Mouse (Mus musculus) ES-E14 (cell line): ENCODE measurements around the gene Kcng4. TPM values are rescaled to one million over a fixed set of nuclear protein-coding genes. Genes with fewer than 3 reads are reported as not detected.

ENCODE experiments used
- DNase-seq: peaks from one replicate; pipeline ENCODE4 v3.0.0-alpha.2; 2013; ENCODE audit warnings: low read depth, low spot score
- H3K27ac ChIP-seq: 2 replicates; pipeline ENCODE4 v1.5.1; 2012; ENCODE audit warnings: low read depth, mild to moderate bottlenecking, low read length, moderate library complexity, mixed read lengths; ENCODE audit not compliant: poor library complexity, insufficient read depth, severe bottlenecking
- H3K36me3 ChIP-seq: 2 replicates; pipeline ENCODE4 v1.6.1; 2012; ENCODE audit warnings: mild to moderate bottlenecking, low read length, moderate library complexity, mixed read lengths; ENCODE audit not compliant: control insufficient read depth, poor library complexity, insufficient read depth, severe bottlenecking
- H3K4me1 ChIP-seq, 2 experiments: fragments of 150-350 bp in 1 of 2; sonication (generic) in 1 of 2; 2 replicates each; pipeline ENCODE4 v1.6.1; 2012; ENCODE audit warnings: low read length in 2 of 2, mild to moderate bottlenecking in 1 of 2, mixed read lengths in 1 of 2; ENCODE audit not compliant: control insufficient read depth in 2 of 2, insufficient read depth in 2 of 2, poor library complexity in 1 of 2
- H3K4me3 ChIP-seq, 2 experiments: fragments of 150-350 bp in 1 of 2; sonication (generic) in 1 of 2; 2 replicates each; pipeline ENCODE4 v1.5.1; 2012; ENCODE audit warnings: low read length in 2 of 2, low read depth in 1 of 2, mild to moderate bottlenecking in 1 of 2, mixed read lengths in 1 of 2; ENCODE audit not compliant: insufficient read depth in 1 of 2, poor library complexity in 1 of 2, severe bottlenecking in 1 of 2
- H3K9ac ChIP-seq: 2 replicates; pipeline ENCODE4 v1.6.1; 2012; ENCODE audit warnings: low read depth, mild to moderate bottlenecking, low read length, mixed read lengths; ENCODE audit not compliant: poor library complexity, insufficient read depth, severe bottlenecking
- H3K9me3 ChIP-seq: fragments of 150-350 bp; sonication (generic); 2 replicates; pipeline ENCODE4 v1.6.1; 2012; ENCODE audit warnings: low read depth, mild to moderate bottlenecking, low read length; ENCODE audit not compliant: control insufficient read depth, insufficient read depth
- CHD2 ChIP-seq: IDR thresholded peaks from 2 replicates; pipeline ENCODE4 v1.6.1; 2014; ENCODE audit warnings: mild to moderate bottlenecking, low read depth, low read length, inconsistent platforms
- HCFC1 ChIP-seq: IDR thresholded peaks from 2 replicates; pipeline ENCODE4 v1.6.1; 2012; ENCODE audit warnings: low read length, inconsistent platforms, borderline replicate concordance; ENCODE audit not compliant: insufficient read depth
- MAFK ChIP-seq: IDR thresholded peaks from 2 replicates; pipeline ENCODE4 v1.6.1; 2014; ENCODE audit warnings: mild to moderate bottlenecking, low read depth, low read length, inconsistent platforms; ENCODE audit not compliant: insufficient read depth
- ZC3H11A ChIP-seq: IDR thresholded peaks from 2 replicates; pipeline ENCODE4 v1.6.1; 2012; ENCODE audit warnings: low read depth, mild to moderate bottlenecking, inconsistent platforms, low read length, borderline replicate concordance
- ZNF384 ChIP-seq: IDR thresholded peaks from 2 replicates; pipeline ENCODE4 v1.6.1; 2012; ENCODE audit warnings: low read depth, low read length, inconsistent platforms
- in situ Hi-C, 2 experiments: fragments of 600-800 bp; cut with MboI; formaldehyde crosslinking; loops; one replicate each; pipeline ENCODE4 v1.15.1; 2025; ENCODE audit warnings: low sequenced_read_pairs in 2 of 2, inconsistent platforms in 1 of 2; ENCODE audit not compliant: unreplicated experiment in 2 of 2
- total RNA-seq: library from RNA; depleted of rRNA; stranded (reverse); fragments of 300-350 nt; gene quantifications from 2 replicates; pipeline ENCODE4 v1.2.3, GENCODE M21; 2012

The Kcng4 gene
- total RNA-seq, 1 experiment, result 0.67 TPM

- no peak overlapping the region for H3K9ac ChIP-seq
- no peak overlapping the region for H3K4me3 ChIP-seq
- no peaks in the 10 kb centered on the region for H3K36me3 ChIP-seq
- DNase-seq, result no peak
- H3K27ac ChIP-seq, result no peak overlapping the region
- TF ChIP-seq HCFC1 (no peak), ZNF384 (no peak), ZC3H11A (no peak), MAFK (no peak), CHD2 (no peak)
- peaks cover 1 to 7% of the 10 kb centered on the region in 2 experiments; a peak in 2 of 4 replicates for H3K4me1 ChIP-seq
- in situ Hi-C loops, result no loop called here
- H3K9me3 ChIP-seq, result no peaks in the 10 kb centered on the region
Observed at GRCm38 (mm10) chr8:119675457-119675856, 40.0 kb upstream of the Kcng4 start.

DNA sequence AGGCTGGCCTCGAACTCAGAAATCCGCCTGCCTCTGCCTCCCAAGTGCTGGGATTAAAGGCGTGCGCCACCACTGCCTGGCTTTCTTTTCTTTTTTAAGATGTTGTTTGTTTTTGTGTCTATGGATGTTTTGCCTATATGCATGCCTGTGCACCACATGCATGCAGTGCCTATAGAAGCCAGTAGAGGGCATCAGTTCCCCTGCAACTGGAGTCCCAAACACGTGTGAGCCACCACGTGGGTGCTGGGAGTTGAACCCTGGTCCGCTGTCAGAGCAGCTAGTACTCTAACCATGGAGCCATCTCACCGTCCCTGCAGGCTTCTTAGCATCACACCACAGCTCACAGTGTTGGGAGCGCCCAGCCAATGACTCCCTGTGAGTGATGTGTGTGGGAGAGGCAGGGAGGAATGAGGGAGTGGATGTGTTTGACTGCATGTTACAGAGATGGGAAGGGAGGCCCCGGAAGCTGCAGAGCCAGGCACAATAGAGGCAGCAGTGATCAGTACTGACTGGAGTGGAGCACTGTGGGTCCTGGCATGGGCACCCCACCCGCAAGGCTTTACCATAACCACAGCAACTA is 38.6 kb upstream of the Kcng4 start:
- H3K9ac ChIP-seq, result peak overlapping the region; percentile 69; the same call in 1 of the 2 replicates
- TF ChIP-seq CHD2 (no peak), ZNF384 (no peak), HCFC1 (no peak), MAFK (no peak), ZC3H11A (no peak)
- no peaks in the 10 kb centered on the region for H3K36me3 ChIP-seq
- in situ Hi-C loops, result no loop called here
- no peak overlapping the region for H3K27ac ChIP-seq
- H3K4me3 ChIP-seq, result no peak overlapping the region
- H3K4me1 ChIP-seq, result peaks cover 1 to 5% of the 10 kb centered on the region in 2 experiments; a peak in 2 of 4 replicates
- DNase-seq, result peak; percentile 71
- H3K9me3 ChIP-seq, result no peaks in the 10 kb centered on the region

- DNase-seq, result no peak
- Histone ChIP-seq H3K36me3 (no peaks in the 10 kb centered on the region), H3K27ac (no peak overlapping the region), H3K4me3 (no peak overlapping the region), H3K9me3 (no peaks in the 10 kb centered on the region), H3K9ac (no peak overlapping the region), H3K4me1 (peaks cover 0 to 7% of the 10 kb centered on the region in 2 experiments; a peak in 2 of 4 replicates)
- in situ Hi-C loops, result no loop called here
- TF ChIP-seq ZNF384, result no peak
- TF ChIP-seq CHD2, result no peak
- no peak for TF ChIP-seq ZC3H11A
- TF ChIP-seq MAFK, result no peak
- no peak for TF ChIP-seq HCFC1
Observed at GRCm38 (mm10) chr8:119670419-119671091, 35.1 kb upstream of the Kcng4 start.

DNA sequence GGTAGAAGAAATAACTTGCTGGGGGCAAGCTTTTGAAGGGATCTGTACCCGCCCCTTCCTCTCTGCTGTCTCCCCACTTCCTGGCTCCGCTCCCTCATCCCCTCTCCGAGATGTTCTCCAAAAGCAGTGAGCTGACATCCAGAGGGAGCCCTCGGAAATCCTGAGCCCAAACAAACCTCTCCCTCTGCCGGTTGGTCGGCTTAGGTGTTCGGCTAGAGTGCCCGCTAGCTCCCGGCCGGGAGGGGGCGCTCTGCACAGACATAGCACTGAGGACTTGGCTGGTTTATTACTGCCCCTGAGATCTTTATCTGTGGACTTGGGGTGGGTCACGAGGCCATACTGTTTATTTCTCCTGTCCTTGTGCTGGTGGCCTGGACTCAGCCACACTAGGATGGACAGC is 33.8 kb upstream of the Kcng4 start:
- in situ Hi-C loops, result no loop called here
- no peak for TF ChIP-seq ZNF384
- no peak for TF ChIP-seq HCFC1
- no peak for TF ChIP-seq CHD2
- no peak for TF ChIP-seq ZC3H11A
- no peak for TF ChIP-seq MAFK
- Histone ChIP-seq H3K9me3 (no peaks in the 10 kb centered on the region), H3K27ac (no peak overlapping the region), H3K36me3 (no peaks in the 10 kb centered on the region), H3K9ac (no peak overlapping the region), H3K4me3 (no peak overlapping the region), H3K4me1 (peaks cover 0 to 6% of the 10 kb centered on the region in 2 experiments; a peak in 2 of 4 replicates)
- DNase-seq, result peak; percentile 63
